Mouse (Mus musculus): ENCODE data around the gene Fam92b. TPM values are rescaled to one million over a fixed set of nuclear protein-coding genes. Genes with fewer than 3 reads are reported as not detected.

Gene Fam92b
- total and polyA plus RNA-seq, 3 experiments: not detected

DNA sequence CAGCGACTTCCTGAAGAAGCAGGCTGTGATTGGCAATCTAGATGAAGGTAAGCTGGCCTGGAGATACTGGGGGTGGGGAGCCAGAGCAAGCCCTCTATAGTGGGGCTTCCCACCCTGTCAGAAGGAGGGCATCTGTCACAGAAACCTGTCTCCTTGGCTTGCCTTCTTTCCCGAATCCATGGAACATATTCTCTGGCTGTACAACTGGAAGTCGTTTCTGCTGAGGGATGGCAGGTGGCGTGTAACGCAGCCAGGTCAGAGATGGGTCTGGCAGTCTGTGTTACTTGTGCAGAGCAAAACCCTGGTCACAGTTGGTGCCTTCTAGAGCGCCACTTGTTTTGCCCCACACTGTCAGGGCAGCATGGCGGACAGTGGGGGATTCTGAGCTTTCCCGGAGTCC lies 16.9 kb downstream of the Fam92b start:
- DNase-seq (ENCODE audit: low read depth, low spot score): no peak
- H3K36me3 ChIP-seq (ENCODE audit: control insufficient read depth in 1 of 2, insufficient read depth in 2 of 2, low read length in 2 of 2): no peaks in the 10 kb centered on the region
- H3K27ac ChIP-seq (ENCODE audit: control insufficient read depth, low read depth, low read length): no peak overlapping the region
- no peaks in the 10 kb centered on the region for H3K79me2 ChIP-seq (ENCODE audit: control insufficient read depth, insufficient read depth, low read length, poor library complexity)
- H3K9ac ChIP-seq (ENCODE audit: control insufficient read depth, low read depth, low read length, poor library complexity, severe bottlenecking): no peak overlapping the region
- no peaks in the 10 kb centered on the region for H3K9me3 ChIP-seq (replicated peaks; ENCODE audit: insufficient read depth, low read length)
- TF ChIP-seq ZC3H11A (IDR thresholded peaks at IDR 0.05; ENCODE audit: low read depth, low read length) (no peak), EP300 (IDR thresholded peaks at IDR 0.05; ENCODE audit: low read depth in 1 of 2, low read length in 2 of 2) (no peak), POLR2AphosphoS5 (IDR thresholded peaks at IDR 0.05; ENCODE audit: borderline replicate concordance, low read depth, low read length) (no peak), USF1 (IDR thresholded peaks at IDR 0.05; ENCODE audit: low read depth, low read length) (no peak), E2F4 (IDR thresholded peaks at IDR 0.05; ENCODE audit: borderline replicate concordance, low read depth, low read length) (no peak), UBTF (IDR thresholded peaks at IDR 0.05; ENCODE audit: borderline replicate concordance, insufficient read depth, low read depth, low read length) (no peak), NRF1 (IDR thresholded peaks at IDR 0.05; ENCODE audit: insufficient read depth, low read depth, low read length, poor library complexity, severe bottlenecking) (no peak), GABPA (IDR thresholded peaks at IDR 0.05; ENCODE audit: low read depth, low read length) (no peak), TBP (IDR thresholded peaks at IDR 0.05; ENCODE audit: low read depth, low read length) (no peak), USF2 (IDR thresholded peaks at IDR 0.05; ENCODE audit: borderline replicate concordance in 1 of 2, insufficient read depth in 1 of 2, low read depth in 1 of 2, low read length in 2 of 2) (no peak), SIN3A (IDR thresholded peaks at IDR 0.05; ENCODE audit: low read length) (no peak), ELF1 (IDR thresholded peaks at IDR 0.05; ENCODE audit: low read depth, low read length) (no peak)
- peaks cover 0 to 1% of the 10 kb centered on the region in 2 experiments; a peak in 1 of 4 replicates for H3K27me3 ChIP-seq (ENCODE audit: control insufficient read depth in 1 of 2, insufficient read depth in 2 of 2, low read length in 2 of 2)
- no peaks in the 10 kb centered on the region for H3K4me1 ChIP-seq (ENCODE audit: control insufficient read depth in 1 of 2, insufficient read depth in 2 of 2, low read length in 2 of 2)
- H3K4me3 ChIP-seq (ENCODE audit: control insufficient read depth in 1 of 2, insufficient read depth in 1 of 2, low read depth in 2 of 2, low read length in 2 of 2): no peak overlapping the region

DNA sequence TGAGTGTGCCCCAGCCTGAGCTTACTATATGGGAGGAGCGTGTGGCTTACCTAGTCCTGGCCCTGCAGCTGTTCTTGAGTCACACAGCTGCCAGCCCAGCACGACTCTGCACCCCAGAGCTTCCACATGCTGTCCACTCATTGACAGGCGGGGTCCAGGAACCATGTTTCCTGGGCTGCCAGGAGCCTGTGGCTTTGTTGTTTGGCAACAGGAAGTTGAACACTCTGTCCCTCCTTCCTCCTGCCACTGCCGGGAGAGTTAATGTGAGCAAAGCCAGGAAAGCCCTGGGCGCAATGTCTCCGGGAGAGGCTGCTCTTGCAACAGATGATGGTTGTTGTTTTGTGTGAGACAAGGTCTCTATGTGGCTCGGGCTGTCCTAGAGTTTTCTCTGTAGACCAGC lies 24.6 kb downstream of the Fam92b start:
- no peaks in the 10 kb centered on the region for H3K27me3 ChIP-seq (ENCODE audit: control insufficient read depth in 1 of 2, insufficient read depth in 2 of 2, low read length in 2 of 2)
- H3K36me3 ChIP-seq (ENCODE audit: control insufficient read depth in 1 of 2, insufficient read depth in 2 of 2, low read length in 2 of 2): no peaks in the 10 kb centered on the region
- no peaks in the 10 kb centered on the region for H3K4me1 ChIP-seq (ENCODE audit: control insufficient read depth in 1 of 2, insufficient read depth in 2 of 2, low read length in 2 of 2)
- no peak overlapping the region for H3K27ac ChIP-seq (ENCODE audit: control insufficient read depth, low read depth, low read length)
- no peak for TF ChIP-seq JUND (IDR thresholded peaks at IDR 0.05; ENCODE audit: low read depth, low read length)
- no peak for TF ChIP-seq NELFE (IDR thresholded peaks at IDR 0.05; ENCODE audit: low read depth, low read length)
- no peak for TF ChIP-seq USF1 (IDR thresholded peaks at IDR 0.05; ENCODE audit: low read depth, low read length)
- H3K4me3 ChIP-seq (ENCODE audit: control insufficient read depth in 1 of 2, insufficient read depth in 1 of 2, low read depth in 2 of 2, low read length in 2 of 2): no peak overlapping the region
- no peak for DNase-seq (ENCODE audit: low read depth, low spot score)
- no peak overlapping the region for H3K9ac ChIP-seq (ENCODE audit: control insufficient read depth, low read depth, low read length, poor library complexity, severe bottlenecking)
- H3K9me3 ChIP-seq (replicated peaks; ENCODE audit: insufficient read depth, low read length): no peaks in the 10 kb centered on the region
- H3K79me2 ChIP-seq (ENCODE audit: control insufficient read depth, insufficient read depth, low read length, poor library complexity): no peaks in the 10 kb centered on the region

DNA sequence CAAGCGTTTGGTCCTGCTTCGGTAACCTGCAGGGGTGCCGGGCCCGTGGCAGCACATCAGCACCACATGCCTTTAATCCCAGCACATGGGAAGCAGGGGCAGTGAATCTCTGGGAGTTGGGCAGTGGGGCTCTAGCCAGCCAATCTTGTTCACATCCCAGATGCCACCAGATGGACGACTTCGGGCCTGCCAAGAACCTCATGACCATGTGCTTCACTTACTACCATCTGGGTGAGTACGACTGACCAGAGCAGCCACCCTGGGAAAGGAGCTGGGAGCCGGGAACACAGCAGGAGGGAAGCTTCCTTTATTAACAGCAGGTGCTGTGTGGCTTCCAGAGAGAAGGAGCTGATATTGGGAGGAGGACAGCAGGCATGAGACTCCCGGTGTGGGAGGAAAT lies 26.1 kb downstream of the Fam92b start:
- no peak overlapping the region for H3K4me3 ChIP-seq (ENCODE audit: control insufficient read depth in 1 of 2, insufficient read depth in 1 of 2, low read depth in 2 of 2, low read length in 2 of 2)
- H3K36me3 ChIP-seq (ENCODE audit: control insufficient read depth in 1 of 2, insufficient read depth in 2 of 2, low read length in 2 of 2): no peaks in the 10 kb centered on the region
- no peaks in the 10 kb centered on the region for H3K9me3 ChIP-seq (replicated peaks; ENCODE audit: insufficient read depth, low read length)
- DNase-seq (ENCODE audit: low read depth, low spot score): no peak
- no peaks in the 10 kb centered on the region for H3K27me3 ChIP-seq (ENCODE audit: control insufficient read depth in 1 of 2, insufficient read depth in 2 of 2, low read length in 2 of 2)
- no peaks in the 10 kb centered on the region for H3K79me2 ChIP-seq (ENCODE audit: control insufficient read depth, insufficient read depth, low read length, poor library complexity)
- H3K9ac ChIP-seq (ENCODE audit: control insufficient read depth, low read depth, low read length, poor library complexity, severe bottlenecking): no peak overlapping the region
- H3K4me1 ChIP-seq (ENCODE audit: control insufficient read depth in 1 of 2, insufficient read depth in 2 of 2, low read length in 2 of 2): no peaks in the 10 kb centered on the region
- TF ChIP-seq MEF2A (IDR thresholded peaks at IDR 0.05; ENCODE audit: extremely low read depth, insufficient replicate concordance, low read depth, low read length, poor library complexity, severe bottlenecking) (no peak), MAX (IDR thresholded peaks at IDR 0.05; ENCODE audit: low read length) (no peak), TBP (IDR thresholded peaks at IDR 0.05; ENCODE audit: low read depth, low read length) (no peak), ZC3H11A (IDR thresholded peaks at IDR 0.05; ENCODE audit: low read depth, low read length) (no peak), MAZ (IDR thresholded peaks at IDR 0.05; ENCODE audit: low read depth, low read length) (no peak), HCFC1 (IDR thresholded peaks at IDR 0.05; ENCODE audit: low read depth, low read length) (no peak), MYC (IDR thresholded peaks at IDR 0.05; ENCODE audit: low read depth, low read length) (no peak), KAT2A (conservative IDR thresholded peaks at IDR 0.05; ENCODE audit: low read depth, low read length) (no peak), GABPA (IDR thresholded peaks at IDR 0.05; ENCODE audit: low read depth, low read length) (no peak), CTCF (IDR thresholded peaks at IDR 0.05 in 2 of 3, conservative IDR thresholded peaks at IDR 0.05 in 1 of 3; ENCODE audit: control insufficient read depth in 1 of 3, insufficient read depth in 1 of 3, low read depth in 2 of 3, low read length in 3 of 3, poor library complexity in 1 of 3, severe bottlenecking in 1 of 3) (no peak), E2F4 (IDR thresholded peaks at IDR 0.05; ENCODE audit: borderline replicate concordance, low read depth, low read length) (no peak), USF2 (IDR thresholded peaks at IDR 0.05; ENCODE audit: borderline replicate concordance in 1 of 2, insufficient read depth in 1 of 2, low read depth in 1 of 2, low read length in 2 of 2) (no peak), ELF1 (IDR thresholded peaks at IDR 0.05; ENCODE audit: low read depth, low read length) (no peak), USF1 (IDR thresholded peaks at IDR 0.05; ENCODE audit: low read depth, low read length) (no peak)
- no peak overlapping the region for H3K27ac ChIP-seq (ENCODE audit: control insufficient read depth, low read depth, low read length)

Measured in MEL (cell line).